Mouse (Mus musculus): Measurements from ENCODE around the gene Ccr7. TPM values are rescaled to one million over a fixed set of nuclear protein-coding genes. Genes with fewer than 3 reads are reported as not detected.

Ccr7 gene
- total and polyA plus RNA-seq, 3 experiments: 203 to 306 (median 241) TPM

DNA sequence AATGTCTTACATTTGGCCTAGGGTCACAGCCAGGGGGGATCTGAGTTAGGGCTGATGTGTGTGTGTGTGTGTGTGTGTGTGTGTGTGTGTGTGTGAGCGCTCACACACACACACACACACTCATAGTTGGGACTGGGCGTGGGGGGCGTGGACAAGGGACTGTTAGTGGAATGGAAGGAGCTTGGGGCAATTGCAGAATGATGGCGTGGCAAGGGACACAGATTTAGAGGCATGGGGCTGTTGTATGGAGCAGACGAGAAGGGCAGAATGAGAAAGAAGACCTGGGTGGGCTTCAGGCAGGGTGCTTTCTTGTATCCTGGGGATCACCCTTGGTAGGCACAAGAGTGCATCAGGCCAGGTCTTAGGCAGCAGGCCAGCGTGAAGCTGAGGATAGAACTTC, 12.8 kb downstream of the Ccr7 start:
- Histone ChIP-seq H3K9ac (ENCODE audit: insufficient read depth, low read depth) (no peak overlapping the region), H3K27me3 (replicated peaks) (no peaks in the 10 kb centered on the region), H3K27ac (ENCODE audit: insufficient read depth, low read depth) (no peak overlapping the region), H3K36me3 (replicated peaks in 1 of 2; ENCODE audit: control insufficient read depth in 1 of 2, insufficient read depth in 1 of 2, low read length in 1 of 2) (peaks cover 38 to 49% of the 10 kb centered on the region in 2 experiments), H3K4me3 (replicated peaks in 1 of 3; ENCODE audit: low read depth in 2 of 3, low read length in 2 of 3, poor library complexity in 1 of 3) (no peak overlapping the region), H3K4me2 (ENCODE audit: insufficient read depth, low read depth, poor library complexity, severe bottlenecking) (no peak overlapping the region), H3K79me2 (replicated peaks; ENCODE audit: control insufficient read depth, extremely low read depth, insufficient read depth, poor library complexity, severe bottlenecking) (0 out of 2 replicates have a peak, but pooled peaks cover 4% of the 10 kb centered on the region), H3K4me1 (ENCODE audit: control insufficient read depth in 1 of 2, insufficient read depth in 2 of 2) (peaks cover 20 to 69% of the 10 kb centered on the region in 2 experiments), H3K9me3 (replicated peaks; ENCODE audit: low read length) (no peaks in the 10 kb centered on the region)
- TF ChIP-seq GABPA (IDR thresholded peaks at IDR 0.05; ENCODE audit: insufficient replicate concordance, low read depth, low read length): no peak
- no peak for TF ChIP-seq BHLHE40 (IDR thresholded peaks at IDR 0.05; ENCODE audit: low read depth, low read length)
- no peak for TF ChIP-seq USF1 (IDR thresholded peaks at IDR 0.05; ENCODE audit: low read depth, low read length)
- no peak for TF ChIP-seq RAD21 (IDR thresholded peaks at IDR 0.05; ENCODE audit: low read depth, low read length)
- no peak for TF ChIP-seq CTCF (conservative IDR thresholded peaks at IDR 0.05 in 1 of 2, IDR thresholded peaks at IDR 0.05 in 1 of 2; ENCODE audit: low read depth in 2 of 2, low read length in 2 of 2)
- TF ChIP-seq EP300 (IDR thresholded peaks at IDR 0.05; ENCODE audit: low read length): no peak
- peak; percentile 1; the same call in 1 of the 2 replicates for TF ChIP-seq SMC3 (IDR thresholded peaks at IDR 0.05; ENCODE audit: low read depth, low read length)
- 0 out of 2 replicates have a peak, but pooled peaks have one; percentile 67 for TF ChIP-seq POLR2AphosphoS2 (IDR thresholded peaks at IDR 0.05; ENCODE audit: low read depth, low read length)
- TF ChIP-seq ZC3H11A (IDR thresholded peaks at IDR 0.05; ENCODE audit: low read depth, low read length): no peak
- no peak for DNase-seq (ENCODE audit: extremely low read depth)
- in situ Hi-C loops (cut with MboI; ENCODE audit: low pct_ligation_motif_present, low pct_unique_long_range_greater_than_20kb, low sequenced_read_pairs) (no loop called here), dilution Hi-C loops (cut with MboI; ENCODE audit: extremely low pct_ligation_motif_present, extremely low pct_unique_long_range_greater_than_20kb, low sequenced_read_pairs) (no loop called here)

- H3K36me3 ChIP-seq (replicated peaks in 1 of 2; ENCODE audit: control insufficient read depth in 1 of 2, insufficient read depth in 1 of 2, low read length in 1 of 2): peaks cover 34 to 45% of the 10 kb centered on the region in 2 experiments
- TF ChIP-seq MAX (IDR thresholded peaks at IDR 0.05; ENCODE audit: low read length) (no peak), CHD2 (IDR thresholded peaks at IDR 0.05; ENCODE audit: low read length) (no peak), CTCF (conservative IDR thresholded peaks at IDR 0.05 in 1 of 2, IDR thresholded peaks at IDR 0.05 in 1 of 2; ENCODE audit: low read depth in 2 of 2, low read length in 2 of 2) (no peak), MAFK (IDR thresholded peaks at IDR 0.05; ENCODE audit: insufficient replicate concordance, low read length) (no peak), NELFE (IDR thresholded peaks at IDR 0.05; ENCODE audit: low read depth, low read length) (no peak), TBP (conservative IDR thresholded peaks at IDR 0.05; ENCODE audit: low read depth, low read length) (no peak), IRF4 (IDR thresholded peaks at IDR 0.05; ENCODE audit: low read depth, low read length) (no peak)
- in situ Hi-C loops (cut with MboI; ENCODE audit: low pct_ligation_motif_present, low pct_unique_long_range_greater_than_20kb, low sequenced_read_pairs) (no loop called here), dilution Hi-C loops (cut with MboI; ENCODE audit: extremely low pct_ligation_motif_present, extremely low pct_unique_long_range_greater_than_20kb, low sequenced_read_pairs) (no loop called here)
- H3K9ac ChIP-seq (ENCODE audit: insufficient read depth, low read depth): no peak overlapping the region
- no peak overlapping the region for H3K27ac ChIP-seq (ENCODE audit: insufficient read depth, low read depth)
- no peak overlapping the region for H3K4me2 ChIP-seq (ENCODE audit: insufficient read depth, low read depth, poor library complexity, severe bottlenecking)
- H3K4me3 ChIP-seq (replicated peaks in 1 of 3; ENCODE audit: low read depth in 2 of 3, low read length in 2 of 3, poor library complexity in 1 of 3): no peak overlapping the region
- H3K27me3 ChIP-seq (replicated peaks): no peaks in the 10 kb centered on the region
- H3K4me1 ChIP-seq (ENCODE audit: control insufficient read depth in 1 of 2, insufficient read depth in 2 of 2): peaks cover 25 to 69% of the 10 kb centered on the region in 2 experiments
- no peaks in the 10 kb centered on the region for H3K9me3 ChIP-seq (replicated peaks; ENCODE audit: low read length)
- no peak for DNase-seq (ENCODE audit: extremely low read depth)
- H3K79me2 ChIP-seq (replicated peaks; ENCODE audit: control insufficient read depth, extremely low read depth, insufficient read depth, poor library complexity, severe bottlenecking): 0 out of 2 replicates have a peak, but pooled peaks cover 4% of the 10 kb centered on the region
These were observed 13.3 kb downstream of the Ccr7 start for GRCm38 (mm10) chr11:99141600-99141999.
